Mouse (Mus musculus) thymus, postnatal 14 days (tissue): ENCODE results near the gene Sema4f.

Source experiments
- DNase-seq: peaks from one replicate; pipeline ENCODE4 v3.0.0; 2021

Sema4f gene

GRCm38 (mm10) chr6:82863380-82863874 is 76.1 kb downstream of the Sema4f start:
- DNase-seq: peak; percentile 84

- DNase-seq: no peak
Measured at GRCm38 (mm10) chr6:82862475-82862874, 77.1 kb downstream of the Sema4f start.

GRCm38 (mm10) chr6:82862042-82862441 is 77.5 kb downstream of the Sema4f start:
- no peak for DNase-seq
